Mouse (Mus musculus) lung, adult 2 months (tissue): ENCODE results near the gene Ihh. TPM values are rescaled to one million over a fixed set of nuclear protein-coding genes. Genes with fewer than 3 reads are reported as not detected.

Source experiments
- DNase-seq: peaks from one replicate; pipeline ENCODE4 v3.0.0; 2022
- H3K4me1 ChIP-seq: fragments of 200-500 bp; 2 replicates; pipeline ENCODE4 v1.6.1; 2011; ENCODE audit warnings: low read length; ENCODE audit not compliant: control insufficient read depth, insufficient read depth
- H3K4me3 ChIP-seq: fragments of 200-500 bp; replicated peaks from 2 replicates; pipeline ENCODE3; 2011; ENCODE audit warnings: low read depth, mild to moderate bottlenecking, control low read depth, low read length; ENCODE audit errors: extremely low read depth
- CTCF ChIP-seq: fragments of 200-500 bp; IDR thresholded peaks from 2 replicates; pipeline ENCODE4 v1.5.1; 2011; ENCODE audit warnings: mild to moderate bottlenecking, low read length, control low read depth; ENCODE audit not compliant: insufficient read depth
- POLR2A ChIP-seq: fragments of 200-500 bp; IDR thresholded peaks from 2 replicates; pipeline ENCODE4 v1.6.1; 2011; ENCODE audit warnings: low read depth, mild to moderate bottlenecking, control low read depth, low read length, borderline replicate concordance; ENCODE audit errors: extremely low read depth
- WGBS: fragments of 180-500 bp; shearing (Covaris S2); methylation state at CpG from one replicate; pipeline ENCODE4 v1.1.7; 2018; 5-methylcytosine and 5-hydroxymethylcytosine counted together
- polyA plus RNA-seq: library from polyadenylated mRNA; depleted of rRNA; stranded (reverse); fragments of >200 nt; gene quantifications from 2 replicates; pipeline ENCODE4 v1.2.3, GENCODE M21; 2012

Gene Ihh
- polyA plus RNA-seq, 1 experiment = 0.54 TPM

- TF ChIP-seq CTCF (peak; percentile 77), POLR2A (no peak)
- Histone ChIP-seq H3K4me1 (0 out of 2 replicates have a peak, but pooled peaks cover 5% of the 10 kb centered on the region), H3K4me3 (no peak overlapping the region)
- peak; percentile 81 for DNase-seq
- WGBS = 4% methylated on average over 20 of the region's 20 CpGs
Measured at GRCm38 (mm10) chr1:74948784-74949665, 2.4 kb downstream of the Ihh start.

DNA sequence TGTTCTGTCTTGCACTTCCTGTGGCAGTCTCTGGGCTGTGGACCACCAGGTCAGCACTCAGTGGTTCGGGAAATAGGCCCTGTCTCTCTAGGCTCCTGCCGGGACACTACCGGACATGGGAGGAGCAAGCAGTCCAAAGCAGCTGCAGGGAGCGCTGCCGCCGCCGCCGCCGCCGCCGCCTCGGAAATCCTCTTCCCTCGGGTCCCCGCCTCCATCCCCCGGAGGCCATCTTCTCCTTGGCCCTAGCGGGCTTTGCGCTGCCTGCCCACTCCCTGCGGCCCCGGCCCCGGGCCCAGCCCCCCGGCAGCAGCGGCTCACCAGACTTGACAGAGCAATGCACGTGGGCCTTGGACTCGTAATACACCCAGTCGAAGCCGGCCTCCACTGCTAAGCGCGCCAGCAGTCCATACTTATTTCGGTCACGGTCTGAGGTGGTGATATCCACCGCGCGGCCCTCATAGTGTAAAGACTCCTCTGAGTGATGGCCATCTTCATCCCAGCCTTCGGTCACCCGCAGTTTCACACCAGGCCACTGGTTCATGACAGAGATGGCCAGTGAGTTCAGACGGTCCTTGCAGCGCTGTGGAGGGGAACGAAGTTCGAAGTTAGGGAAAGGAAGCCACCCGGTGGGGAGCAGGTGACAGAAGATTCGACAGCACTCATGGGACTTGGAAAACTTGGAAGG, 3.3 kb downstream of the Ihh start:
- 4% methylated on average over 41 of the region's 41 CpGs for WGBS
- no peak for DNase-seq
- H3K4me3 ChIP-seq = no peak overlapping the region
- TF ChIP-seq POLR2A = no peak
- TF ChIP-seq CTCF = no peak
- H3K4me1 ChIP-seq = 0 out of 2 replicates have a peak, but pooled peaks cover 5% of the 10 kb centered on the region

DNA sequence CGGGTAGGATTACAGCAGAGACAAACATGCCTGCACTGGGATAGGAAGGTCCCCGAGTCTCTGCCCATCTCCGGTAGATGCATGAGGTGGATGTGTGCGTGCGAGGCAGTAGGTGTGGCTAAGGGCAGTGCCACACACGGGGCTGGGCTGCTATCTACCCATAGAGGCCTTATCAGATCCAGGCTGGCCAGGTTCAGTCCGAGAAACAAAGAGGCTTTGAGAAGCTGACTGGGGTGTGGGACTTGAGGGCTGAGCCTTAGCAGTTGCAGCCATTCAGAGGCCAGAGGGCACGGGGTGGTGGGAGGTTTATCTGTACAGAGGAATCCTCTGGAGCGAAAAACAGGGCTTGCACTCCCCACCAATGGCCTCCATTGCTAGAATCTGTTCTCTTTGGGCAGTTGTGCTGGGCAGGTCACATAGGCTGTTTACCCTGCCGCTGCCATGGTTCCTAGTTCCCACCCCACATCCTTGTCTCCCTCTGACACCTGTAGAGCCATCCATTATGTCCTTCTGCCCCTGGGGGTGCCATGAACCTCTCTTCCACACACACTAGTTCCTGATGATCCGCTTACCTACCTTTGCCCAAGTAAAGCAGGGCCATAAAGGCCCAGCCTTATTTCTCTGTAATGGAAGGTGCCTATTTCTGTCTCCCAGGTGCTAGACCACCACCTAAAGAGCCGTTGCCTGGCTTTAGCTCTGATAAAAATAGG, 9.7 kb downstream of the Ihh start:
- Histone ChIP-seq H3K4me1 (no peaks in the 10 kb centered on the region), H3K4me3 (no peak overlapping the region)
- no peak for TF ChIP-seq POLR2A
- TF ChIP-seq CTCF = no peak
- no peak for DNase-seq
- WGBS = 40% methylated on average over 12 of the region's 12 CpGs

DNA sequence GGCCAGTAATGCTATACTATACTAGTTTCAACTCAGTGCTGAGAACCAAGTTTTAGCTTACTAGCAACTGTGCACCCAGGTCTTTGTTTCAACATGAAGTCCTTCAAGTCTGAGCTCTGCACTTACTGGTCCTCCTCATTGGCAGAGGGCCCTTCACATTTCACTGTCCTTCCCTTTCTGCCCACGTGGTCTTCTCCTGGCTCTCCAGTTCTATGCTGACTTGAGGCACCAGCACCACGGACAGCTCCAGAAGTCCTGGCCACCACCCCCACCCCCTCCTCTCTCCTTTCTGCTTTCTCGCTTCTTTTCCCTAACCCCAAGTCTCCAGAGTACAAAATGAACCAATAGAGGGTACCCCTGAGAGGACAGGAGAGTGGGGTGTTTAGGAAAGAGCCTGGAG, 11.7 kb downstream of the Ihh start:
- DNase-seq = no peak
- 2% methylated on average over 3 of the region's 3 CpGs for WGBS
- TF ChIP-seq CTCF (no peak), POLR2A (no peak)
- no peak overlapping the region for H3K4me3 ChIP-seq
- H3K4me1 ChIP-seq = 0 out of 2 replicates have a peak, but pooled peaks cover 3% of the 10 kb centered on the region

DNA sequence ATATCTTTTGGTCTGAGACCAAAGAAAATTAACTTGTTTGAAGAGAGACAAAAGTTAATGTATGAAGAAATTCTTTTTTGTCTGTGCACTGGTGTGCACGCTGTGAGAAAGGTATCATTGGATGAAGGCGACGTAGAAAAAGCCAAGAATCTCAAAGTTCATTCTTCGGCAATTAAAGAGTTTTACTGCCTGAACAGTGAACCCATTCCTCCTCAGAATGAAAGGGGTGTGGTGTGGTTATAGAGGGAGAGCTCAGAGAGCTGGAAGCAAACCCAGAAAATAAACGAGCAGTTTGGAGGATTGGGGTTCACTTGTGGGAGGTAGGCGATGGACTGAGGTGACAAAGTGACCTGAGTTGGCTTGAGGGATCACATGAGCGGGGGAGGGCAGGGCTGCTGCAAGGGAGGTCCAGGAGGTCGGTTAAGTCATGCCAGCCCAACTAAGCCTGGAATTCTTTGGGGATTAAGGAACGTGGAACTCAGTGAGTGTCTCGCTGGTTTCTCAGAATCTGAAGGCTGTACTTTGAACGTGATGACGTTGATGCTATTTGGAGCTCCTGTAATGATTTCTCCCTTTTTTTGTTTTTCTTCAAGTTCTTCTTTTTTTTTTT, 15.1 kb downstream of the Ihh start:
- TF ChIP-seq CTCF = no peak
- no peak for TF ChIP-seq POLR2A
- DNase-seq = no peak
- H3K4me3 ChIP-seq = no peak overlapping the region
- 0 out of 2 replicates have a peak, but pooled peaks cover 3% of the 10 kb centered on the region for H3K4me1 ChIP-seq
- 47% methylated on average over 12 of the region's 12 CpGs for WGBS

DNA sequence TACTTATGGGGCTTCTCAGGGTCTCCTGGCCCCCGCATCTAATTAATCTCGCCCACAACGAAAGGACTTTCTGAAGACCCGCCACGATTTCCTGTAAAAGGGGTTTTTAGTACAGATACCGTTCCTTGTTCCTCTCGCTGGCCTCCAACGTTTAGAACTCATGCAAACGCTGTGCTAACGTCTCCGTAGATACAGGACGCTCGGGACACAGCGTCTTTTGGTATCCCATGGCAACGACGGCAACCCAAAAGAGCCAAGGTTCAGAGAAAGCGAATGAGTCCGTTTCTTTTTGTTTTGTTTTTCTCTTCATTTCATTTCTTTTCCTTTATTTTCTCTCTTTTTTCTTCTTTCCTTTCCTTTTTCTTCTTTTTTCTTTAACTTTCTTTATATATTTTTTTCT, 16.1 kb downstream of the Ihh start, which contains the start of gene Cfap65:
TSS of gene Cfap65 (minus strand) at position 198 of the 400 bp plus-strand sequence.
- 3% methylated on average over 18 of the region's 18 CpGs for WGBS
- no peak; the same call in 1 of the 2 replicates for TF ChIP-seq POLR2A
- no peak for TF ChIP-seq CTCF
- no peak for DNase-seq
- H3K4me3 ChIP-seq = no peak within 1 kb of the TSS
- 0 out of 2 replicates have a peak, but pooled peaks cover 3% of the 10 kb centered on the region for H3K4me1 ChIP-seq

GRCm38 (mm10) chr1:74927621-74928296, 23.7 kb downstream of the Ihh start:
- Histone ChIP-seq H3K4me1 (no peaks in the 10 kb centered on the region), H3K4me3 (no peak overlapping the region)
- TF ChIP-seq POLR2A = no peak
- DNase-seq = no peak
- WGBS = 77% methylated on average over 9 of the region's 9 CpGs

DNA sequence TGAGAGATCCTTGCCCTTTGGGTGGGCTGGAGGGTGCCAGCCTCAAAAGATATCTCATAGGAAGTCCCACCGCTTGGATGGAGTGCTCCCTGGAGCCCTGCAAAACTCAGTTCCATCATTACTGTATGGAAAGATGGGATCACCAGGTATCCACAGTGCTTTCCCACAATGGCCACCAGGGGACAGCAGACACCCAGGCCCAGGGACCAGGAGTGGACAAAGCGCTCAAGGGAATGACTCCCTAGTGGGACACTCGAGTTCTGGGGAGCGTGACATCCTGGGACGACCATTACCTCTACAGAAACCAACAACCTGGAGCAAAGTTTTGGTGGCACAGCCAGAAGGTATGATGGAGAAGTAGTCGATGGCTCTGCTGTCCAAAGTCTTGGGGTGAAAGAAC, 24.8 kb downstream of the Ihh start:
- TF ChIP-seq CTCF = peak; percentile 83
- TF ChIP-seq POLR2A = no peak
- H3K4me3 ChIP-seq = no peak overlapping the region
- WGBS = 31% methylated on average over 6 of the region's 6 CpGs
- DNase-seq = peak; percentile 39
- no peaks in the 10 kb centered on the region for H3K4me1 ChIP-seq
